Mouse (Mus musculus) forebrain, embryonic 11.5 days (tissue): ENCODE measurements at regions not wholly inside any gene's neighbourhood (a gene's known extent, or its start where the extent isn't known, plus 50 kb on each side); places are given as distances from the start of the nearest gene placed in this dataset.

Experiments
- ATAC-seq: fragments of 200-750 bp; cut with Nextera tagmentation; replicated peaks from 2 replicates; pipeline ENCODE4 v1.8.0; 2017; ENCODE audit warnings: moderate TSS enrichment; ENCODE audit not compliant: low FRiP score
- DNase-seq: peaks from one replicate; pipeline ENCODE4 v3.0.0-alpha.2; 2017; ENCODE audit warnings: low spot score
- H3K27ac ChIP-seq: fragments of 300-500 bp; sonication (generic); 2 replicates; pipeline ENCODE4 v1.5.1; 2014; ENCODE audit warnings: low read depth, low read length
- H3K27me3 ChIP-seq: fragments of 300-500 bp; sonication (generic); 2 replicates; pipeline ENCODE4 v1.6.1; 2014; ENCODE audit warnings: mild to moderate bottlenecking, low read length, mixed read lengths; ENCODE audit not compliant: control insufficient read depth, insufficient read depth
- H3K36me3 ChIP-seq: fragments of 300-500 bp; sonication (generic); 2 replicates; pipeline ENCODE4 v1.6.1; 2014; ENCODE audit warnings: mild to moderate bottlenecking, low read length, moderate library complexity, mixed read lengths; ENCODE audit not compliant: control insufficient read depth, insufficient read depth
- H3K4me1 ChIP-seq: fragments of 300-500 bp; sonication (generic); replicated peaks from 2 replicates; pipeline ENCODE4 v1.6.1; 2014; ENCODE audit warnings: low read length, mixed read lengths; ENCODE audit not compliant: control insufficient read depth, insufficient read depth
- H3K4me2 ChIP-seq: fragments of 300-500 bp; sonication (generic); 2 replicates; pipeline ENCODE4 v1.6.1; 2014; ENCODE audit warnings: low read depth, mild to moderate bottlenecking, low read length, moderate library complexity, mixed read lengths; ENCODE audit not compliant: severe bottlenecking
- H3K4me3 ChIP-seq: fragments of 300-500 bp; sonication (generic); 2 replicates; pipeline ENCODE4 v1.5.1; 2014; ENCODE audit warnings: low read depth, low read length
- H3K9ac ChIP-seq: fragments of 300-500 bp; sonication (generic); 2 replicates; pipeline ENCODE4 v1.6.1; 2014; ENCODE audit warnings: low read length
- H3K9me3 ChIP-seq: fragments of 300-500 bp; sonication (generic); 2 replicates; pipeline ENCODE4 v1.6.1; 2016; ENCODE audit warnings: low read length, mixed read lengths; ENCODE audit not compliant: control insufficient read depth
- WGBS: fragments of 180-500 bp; shearing (Covaris S2); extraction: QIAGEN DNeasy Blood & Tissue Kit; methylation state at CpG from one replicate; pipeline ENCODE4 v1.1.7; 2014; 5-methylcytosine and 5-hydroxymethylcytosine counted together

GRCm38 (mm10) chr10:12124272-12124671 is 744.9 kb downstream of the Utrn start:
- H3K9ac ChIP-seq = no peak overlapping the region
- H3K4me2 ChIP-seq = no peak overlapping the region
- H3K9me3 ChIP-seq = no peaks in the 10 kb centered on the region
- no peak overlapping the region for H3K27ac ChIP-seq
- H3K4me1 ChIP-seq = no peaks in the 10 kb centered on the region
- no peaks in the 10 kb centered on the region for H3K27me3 ChIP-seq
- WGBS = 75% methylated on average over 2 of the region's 2 CpGs
- DNase-seq (no peak), ATAC-seq (no peak)
- no peaks in the 10 kb centered on the region for H3K36me3 ChIP-seq
- H3K4me3 ChIP-seq = no peak overlapping the region

DNA sequence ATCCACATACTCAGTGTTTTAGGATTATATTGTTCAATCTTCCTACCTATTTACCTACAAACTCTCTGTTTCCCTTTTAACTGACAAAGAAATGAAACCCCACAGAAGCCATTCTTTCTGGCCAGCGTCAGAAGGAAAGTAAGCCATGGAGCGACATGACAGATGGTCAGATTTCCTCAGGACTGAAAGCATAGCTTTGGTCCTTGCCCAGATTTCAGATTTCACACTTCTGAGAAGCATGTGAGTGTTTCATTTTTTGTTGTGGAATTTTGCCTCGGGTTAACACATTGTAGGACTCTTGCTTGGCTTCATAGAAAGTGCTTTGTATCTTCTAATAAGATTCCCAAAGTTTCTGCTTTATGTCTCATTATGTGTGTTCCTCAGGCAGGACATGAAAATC is 739.7 kb downstream of the Utrn start:
- ATAC-seq = no peak
- Histone ChIP-seq H3K27ac (no peak overlapping the region), H3K4me2 (no peak overlapping the region), H3K9me3 (no peaks in the 10 kb centered on the region), H3K9ac (no peak overlapping the region), H3K4me3 (no peak overlapping the region), H3K27me3 (no peaks in the 10 kb centered on the region), H3K36me3 (no peaks in the 10 kb centered on the region), H3K4me1 (no peaks in the 10 kb centered on the region)
- 81% methylated on average over 3 of the region's 3 CpGs for WGBS
- DNase-seq = no peak

DNA sequence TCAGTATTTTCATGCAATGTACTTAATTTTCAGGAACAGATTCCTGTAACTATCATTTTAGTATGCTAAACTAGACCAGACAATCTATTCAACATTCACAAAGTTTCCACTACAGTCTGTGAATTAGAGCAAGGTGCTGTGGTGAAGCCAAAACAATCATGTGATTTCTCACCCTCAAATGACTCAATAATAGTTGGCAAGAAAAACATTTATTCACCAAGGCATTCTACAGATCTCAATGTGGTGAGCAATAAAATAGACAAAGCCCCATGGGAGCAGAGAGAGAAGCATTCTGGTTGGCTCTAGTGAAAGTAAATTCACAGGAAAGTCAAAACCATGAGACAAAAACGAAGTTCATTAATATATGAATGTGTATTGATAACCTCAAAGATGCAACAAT is 724.5 kb downstream of the Utrn start:
- 71% methylated on average over 1 of the region's 1 CpGs for WGBS
- ATAC-seq (no peak), DNase-seq (no peak)
- H3K9me3 ChIP-seq = no peaks in the 10 kb centered on the region
- no peaks in the 10 kb centered on the region for H3K27me3 ChIP-seq
- no peaks in the 10 kb centered on the region for H3K36me3 ChIP-seq
- no peak overlapping the region for H3K4me3 ChIP-seq
- H3K27ac ChIP-seq = no peak overlapping the region
- no peak overlapping the region for H3K9ac ChIP-seq
- no peak overlapping the region for H3K4me2 ChIP-seq
- H3K4me1 ChIP-seq = no peaks in the 10 kb centered on the region

DNA sequence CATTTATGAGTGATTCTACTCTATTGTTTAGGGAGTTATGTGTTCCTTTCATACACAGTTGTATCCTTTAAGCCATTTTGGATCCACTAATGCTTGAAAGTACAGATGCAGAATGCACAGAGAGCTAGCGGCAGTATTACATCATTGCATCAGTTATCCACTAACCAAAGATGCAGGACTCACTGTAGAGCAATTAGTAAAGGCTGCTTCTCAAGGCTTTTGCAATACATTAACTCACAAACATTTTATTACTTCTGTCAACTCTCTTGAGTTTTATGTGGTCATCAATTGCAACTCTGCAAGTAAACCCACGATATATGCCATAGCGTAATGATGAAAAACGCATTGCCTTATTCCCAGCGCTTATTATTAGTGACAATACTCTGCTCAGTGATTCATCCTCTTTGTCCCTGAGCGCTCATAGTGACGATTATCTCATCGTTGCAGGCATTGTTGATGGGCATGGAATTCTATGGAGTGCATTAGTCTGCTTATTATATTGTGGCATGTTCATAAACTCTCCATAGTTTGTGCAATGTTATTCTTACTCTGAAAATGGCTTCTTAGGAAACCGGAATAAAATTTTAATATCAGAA is 722.1 kb downstream of the Utrn start:
- WGBS = 92% methylated on average over 9 of the region's 9 CpGs
- Histone ChIP-seq H3K27me3 (no peaks in the 10 kb centered on the region), H3K4me3 (no peak overlapping the region), H3K36me3 (no peaks in the 10 kb centered on the region), H3K4me1 (no peaks in the 10 kb centered on the region), H3K9me3 (no peaks in the 10 kb centered on the region), H3K4me2 (no peak overlapping the region), H3K9ac (no peak overlapping the region), H3K27ac (no peak overlapping the region)
- ATAC-seq = no peak
- no peak for DNase-seq

DNA sequence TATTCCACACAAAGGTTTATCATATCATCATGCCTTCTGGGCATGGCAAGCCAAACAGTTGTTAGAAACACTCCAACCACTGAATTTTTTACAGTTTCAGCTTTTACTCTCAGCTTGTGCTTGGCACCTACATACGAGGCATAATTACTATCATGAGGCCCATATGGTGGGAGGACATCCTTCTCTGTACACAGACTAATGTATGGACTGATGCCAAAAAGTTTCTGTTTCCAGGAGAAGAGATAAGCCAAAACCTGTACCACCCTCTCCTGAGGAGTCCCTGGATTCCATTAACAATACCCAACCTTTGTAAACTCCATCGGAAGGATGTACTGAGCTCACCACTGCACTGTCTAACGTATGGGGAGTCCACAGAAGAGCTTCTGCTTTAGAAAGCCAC is 698.9 kb downstream of the Utrn start:
- 87% methylated on average over 3 of the region's 3 CpGs for WGBS
- Histone ChIP-seq H3K27me3 (no peaks in the 10 kb centered on the region), H3K27ac (no peak overlapping the region), H3K4me2 (no peak overlapping the region), H3K36me3 (no peaks in the 10 kb centered on the region), H3K9me3 (no peaks in the 10 kb centered on the region), H3K4me3 (no peak overlapping the region), H3K9ac (no peak overlapping the region), H3K4me1 (no peaks in the 10 kb centered on the region)
- ATAC-seq (no peak), DNase-seq (no peak)

GRCm38 (mm10) chr10:12174200-12174818 is 694.9 kb downstream of the Utrn start:
- no peak overlapping the region for H3K9ac ChIP-seq
- DNase-seq (no peak), ATAC-seq (no peak)
- 67% methylated on average over 14 of the region's 14 CpGs for WGBS
- no peaks in the 10 kb centered on the region for H3K9me3 ChIP-seq
- H3K36me3 ChIP-seq = no peaks in the 10 kb centered on the region
- H3K4me2 ChIP-seq = no peak overlapping the region
- no peaks in the 10 kb centered on the region for H3K27me3 ChIP-seq
- no peak overlapping the region for H3K27ac ChIP-seq
- H3K4me1 ChIP-seq = no peaks in the 10 kb centered on the region
- H3K4me3 ChIP-seq = no peak overlapping the region

- H3K27me3 ChIP-seq = no peaks in the 10 kb centered on the region
- no peak for ATAC-seq
- no peaks in the 10 kb centered on the region for H3K9me3 ChIP-seq
- no peak overlapping the region for H3K9ac ChIP-seq
- whole genome bisulfite sequencing = 84% methylated on average over 3 of the region's 3 CpGs
- H3K4me2 ChIP-seq = no peak overlapping the region
- H3K4me1 ChIP-seq = no peaks in the 10 kb centered on the region
- no peak for DNase-seq
- H3K27ac ChIP-seq = no peak overlapping the region
- no peaks in the 10 kb centered on the region for H3K36me3 ChIP-seq
- no peak overlapping the region for H3K4me3 ChIP-seq
These were observed 694.0 kb downstream of the Utrn start for GRCm38 (mm10) chr10:12175141-12175540.

GRCm38 (mm10) chr10:12177482-12177881 is 691.7 kb downstream of the Utrn start:
- Histone ChIP-seq H3K36me3 (no peaks in the 10 kb centered on the region), H3K27ac (no peak overlapping the region), H3K27me3 (no peaks in the 10 kb centered on the region), H3K4me1 (no peaks in the 10 kb centered on the region), H3K4me3 (no peak overlapping the region), H3K4me2 (no peak overlapping the region), H3K9me3 (no peaks in the 10 kb centered on the region), H3K9ac (no peak overlapping the region)
- 84% methylated on average over 1 of the region's 1 CpGs for WGBS
- no peak for DNase-seq
- ATAC-seq = no peak

DNA sequence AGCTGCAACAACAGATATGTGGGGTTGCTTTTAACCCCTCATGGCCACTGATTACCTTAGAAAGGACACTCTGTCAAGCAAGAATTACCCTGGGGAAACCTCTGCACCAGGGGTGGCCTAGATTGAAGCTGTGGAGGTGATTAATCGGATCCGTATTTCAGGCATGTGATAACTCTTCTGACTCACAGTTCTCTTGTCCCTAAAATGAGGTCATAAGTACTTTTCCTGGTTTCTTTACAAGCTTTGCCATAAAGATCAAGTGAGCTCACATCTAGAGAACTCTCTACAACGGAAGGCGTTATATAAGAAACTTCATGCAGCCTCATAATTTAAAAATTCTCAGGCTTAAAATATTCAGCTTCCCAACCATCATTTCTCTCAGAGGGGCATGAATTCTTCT is 688.2 kb downstream of the Utrn start:
- no peak for DNase-seq
- Histone ChIP-seq H3K4me2 (no peak overlapping the region), H3K9me3 (no peaks in the 10 kb centered on the region), H3K27ac (no peak overlapping the region), H3K27me3 (no peaks in the 10 kb centered on the region), H3K4me1 (no peaks in the 10 kb centered on the region), H3K36me3 (no peaks in the 10 kb centered on the region), H3K9ac (no peak overlapping the region), H3K4me3 (no peak overlapping the region)
- WGBS = 89% methylated on average over 4 of the region's 4 CpGs
- no peak for ATAC-seq
